29 mouse cellular contexts compared by ENCODE assay signal in the genomic region with DNA sequence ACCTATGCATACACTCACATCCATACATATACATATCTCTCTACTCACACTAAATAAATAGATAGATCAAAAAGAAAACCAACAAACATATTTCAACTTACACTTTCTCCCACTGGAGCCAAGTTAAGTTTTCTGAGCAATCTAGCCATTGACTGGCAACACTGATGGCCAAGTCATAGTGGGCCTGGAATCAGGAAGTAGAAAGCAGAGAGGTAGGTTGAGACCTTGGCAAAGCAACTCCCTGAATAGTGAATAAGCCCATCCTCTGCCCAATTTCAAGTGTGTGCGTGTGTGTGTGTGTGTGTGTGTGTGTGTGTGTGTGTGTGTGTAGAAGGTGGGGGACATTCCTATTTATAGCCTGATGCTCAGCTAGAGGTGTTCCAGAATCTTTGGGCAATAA. TPM values are rescaled to one million over a fixed set of nuclear protein-coding genes. Genes with fewer than 3 reads are reported as not detected.
DNase-seq lines count a peak whose midpoint lies in the region; ATAC-seq and TF ChIP-seq lines count a peak whose summit lies in the region.
"Had no signal": no experiment of that assay in that cellular context is flagged by ENCODE, and none has a peak within 500 bp of the region (broad histone marks: within the 10 kb centered on the region; RNA-seq: fewer than 3 reads in every experiment).

Gene Gm28845, minus strand, starts transcription at position 121 of the 400 bp plus-strand sequence.

- TF ChIP-seq CTCF in kidney, adult 2 months (conservative IDR thresholded peaks at IDR 0.05; ENCODE audit: insufficient read depth, insufficient read length, low read depth, low read length), result no peak
- TF ChIP-seq CTCF in ES-Bruce4 (IDR thresholded peaks at IDR 0.05; ENCODE audit: low read depth, low read length), result no peak
- TF ChIP-seq CTCF in intestine, postnatal 0 days (IDR thresholded peaks at IDR 0.05; ENCODE audit: low read depth), result no peak
- no peak for TF ChIP-seq CTCF in stomach, postnatal 0 days (IDR thresholded peaks at IDR 0.05; ENCODE audit: low read depth)

- H3K9me3 ChIP-seq in ES-Bruce4 (replicated peaks; ENCODE audit: control insufficient read depth, insufficient read depth, low read length, poor library complexity, severe bottlenecking), result no peaks in the 10 kb centered on the region
- H3K9me3 ChIP-seq in intestine, postnatal 0 days (ENCODE audit: control insufficient read depth), result no peaks in the 10 kb centered on the region
- no peaks in the 10 kb centered on the region for H3K9me3 ChIP-seq in stomach, postnatal 0 days (ENCODE audit: control insufficient read depth, low read length)
- H3K9me3 ChIP-seq: embryonic facial prominence, embryonic 12.5 days; heart, embryonic 10.5 days; heart, embryonic 15.5 days; liver, embryonic 12.5 days; midbrain, embryonic 13.5 days had no signal

- no peaks in the 10 kb centered on the region for H3K27me3 ChIP-seq in kidney, adult 2 months (replicated peaks; ENCODE audit: control insufficient read depth, insufficient read depth, low read length)
- H3K27me3 ChIP-seq in ES-Bruce4 (ENCODE audit: control insufficient read depth, insufficient read depth, low read length, poor library complexity, severe bottlenecking), result no peaks in the 10 kb centered on the region
- H3K27me3 ChIP-seq in intestine, postnatal 0 days (replicated peaks; ENCODE audit: control insufficient read depth, insufficient read depth, low read length), result no peaks in the 10 kb centered on the region
- no peaks in the 10 kb centered on the region for H3K27me3 ChIP-seq in stomach, postnatal 0 days (ENCODE audit: control insufficient read depth, insufficient read depth, low read length)
- H3K27me3 ChIP-seq: embryonic facial prominence, embryonic 12.5 days; heart, embryonic 15.5 days; liver, embryonic 12.5 days; midbrain, embryonic 13.5 days had no signal

- 74% methylated on average over 1 of the region's 1 CpGs for WGBS in kidney, adult 2 months
- WGBS in intestine, postnatal 0 days, result 89% methylated on average over 1 of the region's 1 CpGs
- WGBS in stomach, postnatal 0 days, result 94% methylated on average over 1 of the region's 1 CpGs

- no peak for TF ChIP-seq EP300 in ES-Bruce4 (IDR thresholded peaks at IDR 0.05; ENCODE audit: insufficient read depth, low read depth, low read length)
- TF ChIP-seq EP300 in stomach, postnatal 0 days (optimal IDR thresholded peaks at IDR 0.05), result no peak

- peak within 1 kb of the TSS; percentile 73 for H3K27ac ChIP-seq in kidney, adult 2 months (ENCODE audit: insufficient read depth, low read depth, low read length)
- H3K27ac ChIP-seq in ES-Bruce4 (ENCODE audit: insufficient read depth, low read length), result peak within 1 kb of the TSS; percentile 51
- peak within 1 kb of the TSS; percentile 94 for H3K27ac ChIP-seq in intestine, postnatal 0 days (ENCODE audit: low read depth, low read length)
- peak within 1 kb of the TSS; percentile 85 for H3K27ac ChIP-seq in stomach, postnatal 0 days (replicated peaks)
- H3K27ac ChIP-seq: embryonic facial prominence, embryonic 12.5 days; heart, embryonic 10.5 days; heart, embryonic 15.5 days; liver, embryonic 12.5 days; midbrain, embryonic 13.5 days had no signal

- peaks cover 12% of the 10 kb centered on the region; the same call in 1 of the 2 replicates for H3K4me1 ChIP-seq in kidney, adult 2 months (ENCODE audit: control insufficient read depth, insufficient read depth, low read length)
- peaks cover 1% of the 10 kb centered on the region for H3K4me1 ChIP-seq in ES-Bruce4 (ENCODE audit: control insufficient read depth, insufficient read depth, low read length)
- no peaks in the 10 kb centered on the region for H3K4me1 ChIP-seq in intestine, postnatal 0 days (replicated peaks; ENCODE audit: control insufficient read depth, insufficient read depth, low read length)
- no peaks in the 10 kb centered on the region for H3K4me1 ChIP-seq in stomach, postnatal 0 days (replicated peaks; ENCODE audit: control insufficient read depth, insufficient read depth)
- H3K4me1 ChIP-seq: heart, embryonic 10.5 days; heart, embryonic 15.5 days; liver, embryonic 12.5 days; midbrain, embryonic 13.5 days had no signal

- H3K4me3 ChIP-seq in kidney, adult 2 months (ENCODE audit: insufficient read depth, low read depth, low read length), result no peak within 1 kb of the TSS
- H3K4me3 ChIP-seq in ES-Bruce4 (ENCODE audit: low read depth, low read length), result no peak within 1 kb of the TSS
- H3K4me3 ChIP-seq in intestine, postnatal 0 days (ENCODE audit: low read depth, low read length), result no peak within 1 kb of the TSS
- H3K4me3 ChIP-seq in stomach, postnatal 0 days (ENCODE audit: low read depth, low read length), result no peak within 1 kb of the TSS
- H3K4me3 ChIP-seq: embryonic facial prominence, embryonic 12.5 days; heart, embryonic 10.5 days; heart, embryonic 15.5 days; liver, embryonic 12.5 days; midbrain, embryonic 13.5 days had no signal

- H3K36me3 ChIP-seq in kidney, adult 2 months (ENCODE audit: control insufficient read depth, insufficient read depth, low read length), result no peaks in the 10 kb centered on the region
- H3K36me3 ChIP-seq in ES-Bruce4 (ENCODE audit: control insufficient read depth, insufficient read depth, low read length, poor library complexity, severe bottlenecking), result no peaks in the 10 kb centered on the region
- H3K36me3 ChIP-seq in intestine, postnatal 0 days (ENCODE audit: control insufficient read depth, insufficient read depth), result no peaks in the 10 kb centered on the region
- H3K36me3 ChIP-seq in stomach, postnatal 0 days (ENCODE audit: control insufficient read depth, insufficient read depth, low read length), result no peaks in the 10 kb centered on the region
- H3K36me3 ChIP-seq: embryonic facial prominence, embryonic 12.5 days; heart, embryonic 10.5 days; heart, embryonic 15.5 days; liver, embryonic 12.5 days; midbrain, embryonic 13.5 days had no signal

- H3K4me2 ChIP-seq in intestine, postnatal 0 days (replicated peaks; ENCODE audit: low read depth), result no peak within 1 kb of the TSS
- no peak within 1 kb of the TSS for H3K4me2 ChIP-seq in stomach, postnatal 0 days (replicated peaks; ENCODE audit: low read depth)
- H3K4me2 ChIP-seq: embryonic facial prominence, embryonic 12.5 days; heart, embryonic 15.5 days; liver, embryonic 12.5 days; midbrain, embryonic 13.5 days had no signal

- no peak within 1 kb of the TSS for H3K9ac ChIP-seq in ES-Bruce4 (ENCODE audit: low read depth, poor library complexity, severe bottlenecking)
- H3K9ac ChIP-seq in intestine, postnatal 0 days (ENCODE audit: low read depth, low read length), result no peak within 1 kb of the TSS
- H3K9ac ChIP-seq in stomach, postnatal 0 days (ENCODE audit: low read length), result no peak within 1 kb of the TSS
- H3K9ac ChIP-seq: embryonic facial prominence, embryonic 12.5 days; heart, embryonic 15.5 days; liver, embryonic 12.5 days; liver, postnatal 0 days; midbrain, embryonic 13.5 days had no signal

- no peak for TF ChIP-seq POLR2A in kidney, adult 2 months (IDR thresholded peaks at IDR 0.05; ENCODE audit: low read depth, low read length)
- TF ChIP-seq POLR2A in ES-Bruce4 (IDR thresholded peaks at IDR 0.05; ENCODE audit: insufficient read depth, low read length), result no peak

- ATAC-seq in intestine, postnatal 0 days, result no peak
- ATAC-seq in stomach, postnatal 0 days (ENCODE audit: low FRiP score, low TSS enrichment), result no peak
- ATAC-seq: forebrain, embryonic 14.5 days; hindbrain, embryonic 16.5 days; liver, embryonic 12.5 days; liver, postnatal 0 days; midbrain, embryonic 13.5 days had no signal

- no peak for DNase-seq in kidney, adult 2 months
- DNase-seq in kidney, postnatal 10 days, result no peak
- DNase-seq in stomach, postnatal 0 days (ENCODE audit: low spot score), result no peak
- DNase-seq in heart, adult 11 months, result no peak
- DNase-seq in frontal cortex, postnatal 14 days (ENCODE audit: low spot score in 2 of 2), result no peak
- DNase-seq: adrenal gland, postnatal 25 days; cerebellum, adult 11-12 months; cerebellum, adult 9-11 months; embryo, embryonic 11 days; kidney, adult 11 months; kidney, postnatal 25 days; liver, postnatal 0 days; lung, postnatal 4 days; spleen, adult 18-20 months; thymus, postnatal 14 days had no signal

RNA-seq across cellular contexts. Expression of gene Gm28845, which starts in this region (rescaled TPM):
- polyA plus RNA-seq in kidney, adult 2 months (2012; rRNA removed), result 7.6 and 9.0 TPM in 2 replicates
- not detected in 2 replicates for polyA plus RNA-seq in ES-Bruce4 (2011; ENCODE audit: insufficient read depth, insufficient read length, low read depth, missing spikeins)
- polyA plus RNA-seq in intestine, postnatal 0 days (2015; fragmentation: Nextera tagmentation; extraction: Ambion mirVana), result not detected in 2 replicates
- not detected in 2 replicates for polyA plus RNA-seq in stomach, postnatal 0 days (2015; fragmentation: Nextera tagmentation; extraction: Ambion mirVana)
- polyA plus RNA-seq: embryonic facial prominence, embryonic 12.5 days; forebrain, embryonic 14.5 days; heart, embryonic 10.5 days; heart, embryonic 15.5 days; hindbrain, embryonic 11.5 days; limb, embryonic 11.5 days; liver, embryonic 12.5 days; liver, postnatal 0 days; lung, embryonic 16.5 days; midbrain, embryonic 13.5 days; neural tube, embryonic 14.5 days; urinary bladder, adult 2 months had no signal
